ENCODE assay signal across 12 mouse cellular contexts in the genomic region with DNA sequence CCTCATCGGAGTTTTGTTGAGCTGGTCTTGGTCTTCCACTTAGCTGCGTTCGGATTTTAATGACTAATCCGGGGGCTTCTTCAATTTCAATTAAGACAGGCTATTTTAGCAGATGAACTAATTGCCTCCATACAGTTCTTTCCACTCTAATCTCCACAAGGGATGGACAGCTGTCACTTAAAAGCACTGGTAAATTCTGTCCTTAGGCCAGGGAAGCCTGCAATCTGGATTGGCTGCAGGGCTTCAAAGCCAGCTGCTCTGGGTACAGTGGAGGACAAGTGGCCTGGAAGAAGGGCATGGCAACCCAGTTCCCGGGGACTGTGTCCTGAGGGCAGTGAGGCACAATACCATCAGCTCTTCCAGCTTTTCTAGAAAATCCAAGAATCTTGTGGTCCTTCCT. TPM values are rescaled to one million over a fixed set of nuclear protein-coding genes. Genes with fewer than 3 reads are reported as not detected.
A peak's percentile ranks its signal among the peaks of the same experiment; 100 is the strongest.
DNase-seq lines count a peak whose midpoint lies in the region; ATAC-seq and TF ChIP-seq lines count a peak whose summit lies in the region.
"Had no signal": no experiment of that assay in that cellular context is flagged by ENCODE, and none has a peak within 500 bp of the region (broad histone marks: within the 10 kb centered on the region; RNA-seq: fewer than 3 reads in every experiment).

No protein-coding gene starts in this region.

- 0 out of 2 replicates have a peak, but pooled peaks cover 3% of the 10 kb centered on the region for H3K27me3 ChIP-seq in liver, embryonic 12.5 days (replicated peaks)
- H3K27me3 ChIP-seq in hindbrain, postnatal 0 days (ENCODE audit: insufficient read depth, low read length): no peaks in the 10 kb centered on the region
- H3K27me3 ChIP-seq: stomach, embryonic 15.5 days had no signal

- no peaks in the 10 kb centered on the region for H3K36me3 ChIP-seq in liver, embryonic 12.5 days
- H3K36me3 ChIP-seq in hindbrain, postnatal 0 days (ENCODE audit: insufficient read depth, low read length): no peaks in the 10 kb centered on the region
- H3K36me3 ChIP-seq: stomach, embryonic 15.5 days had no signal

- no peak for TF ChIP-seq CTCF in hindbrain, postnatal 0 days (IDR thresholded peaks at IDR 0.05; ENCODE audit: low read depth)

- no peaks in the 10 kb centered on the region for H3K9me3 ChIP-seq in liver, embryonic 12.5 days (replicated peaks)
- H3K9me3 ChIP-seq in hindbrain, postnatal 0 days (ENCODE audit: low read length): no peaks in the 10 kb centered on the region
- H3K9me3 ChIP-seq: stomach, embryonic 15.5 days had no signal

- DNase-seq in embryo, embryonic 11 days: peak; percentile 35
- no peak for DNase-seq in embryo, embryonic 9.5 days (ENCODE audit: extremely low spot score)
- DNase-seq in liver: no peak
- peak; percentile 34 for DNase-seq in hindbrain, postnatal 0 days (ENCODE audit: low spot score)
- DNase-seq in retina, embryonic 14.5 days (ENCODE audit: low spot score): peak; percentile 76
- DNase-seq in adrenal gland, adult 8-10 months: no peak
- DNase-seq: cerebellum, adult 9-11 months had no signal

- no peak overlapping the region for H3K27ac ChIP-seq in liver, embryonic 12.5 days
- H3K27ac ChIP-seq in hindbrain, postnatal 0 days: no peak overlapping the region
- H3K27ac ChIP-seq: liver, embryonic 14.5 days; stomach, embryonic 15.5 days had no signal

- 23% methylated on average over 4 of the region's 5 CpGs for WGBS in liver, embryonic 12.5 days (ENCODE audit: insufficient replicate concordance)
- WGBS in hindbrain, postnatal 0 days: 14% methylated on average over 4 of the region's 5 CpGs

- peak overlapping the region; percentile 15; the same call in 1 of the 2 replicates for H3K4me3 ChIP-seq in liver, embryonic 12.5 days
- H3K4me3 ChIP-seq in hindbrain, postnatal 0 days (ENCODE audit: low read length): no peak overlapping the region
- H3K4me3 ChIP-seq: stomach, embryonic 15.5 days had no signal

- H3K4me1 ChIP-seq in liver, embryonic 12.5 days: no peaks in the 10 kb centered on the region; the same call in 1 of the 2 replicates
- no peaks in the 10 kb centered on the region for H3K4me1 ChIP-seq in hindbrain, postnatal 0 days (ENCODE audit: insufficient read depth, low read length)
- H3K4me1 ChIP-seq: stomach, embryonic 15.5 days had no signal

- H3K9ac ChIP-seq in liver, embryonic 12.5 days: no peak overlapping the region
- H3K9ac ChIP-seq in hindbrain, postnatal 0 days (replicated peaks; ENCODE audit: low read length): no peak overlapping the region
- H3K9ac ChIP-seq: liver, embryonic 14.5 days; stomach, embryonic 15.5 days had no signal

- peak overlapping the region; percentile 37; the same call in 1 of the 2 replicates for H3K4me2 ChIP-seq in liver, embryonic 12.5 days
- H3K4me2 ChIP-seq in hindbrain, postnatal 0 days (ENCODE audit: low read depth, low read length): peak overlapping the region; percentile 16; the same call in 1 of the 2 replicates

- no peak for ATAC-seq in liver, embryonic 12.5 days
- peak; percentile 55 for ATAC-seq in hindbrain, postnatal 0 days
- no peak for ATAC-seq in cerebellum, adult (ENCODE audit: insufficient number of reproducible peaks, low FRiP score, low TSS enrichment)
- ATAC-seq: intestine, embryonic 16.5 days had no signal

RNA-seq across cellular contexts. Expression of a gene that starts 26.2 kb away (rescaled TPM):
- polyA plus RNA-seq in liver, embryonic 12.5 days (2016; fragmentation: Nextera tagmentation; extraction: Ambion mirVana): 673 and 675 TPM in 2 replicates
- 377 and 433 TPM in 2 replicates for total RNA-seq in hindbrain, postnatal 0 days (2014; rRNA removed)
- 731 and 750 TPM in 2 replicates for polyA plus RNA-seq in hindbrain, postnatal 0 days (2015; fragmentation: Nextera tagmentation; extraction: Ambion mirVana)
- total RNA-seq in adrenal gland, adult 8-10 months (2022): 1,000 to 10,000 TPM; 2,109 to 2,569 (median 2,425) TPM

Comparison
In these comparisons a context has a peak if more than half of its experiments do, and no peak if none do; other contexts are left out.
1. DNase-seq: peak in embryo, embryonic 11 days (single experiment), hindbrain, postnatal 0 days (single experiment) and retina, embryonic 14.5 days (single experiment); none in embryo, embryonic 9.5 days (single experiment), liver (single experiment) and adrenal gland, adult 8-10 months (single experiment).